Mouse (Mus musculus) activated CD4-positive, CD25-positive, alpha-beta regulatory T cell, adult 9 weeks (primary cell): ENCODE data around the gene Vmn1r36. TPM values are rescaled to one million over a fixed set of nuclear protein-coding genes. Genes with fewer than 3 reads are reported as not detected.

ENCODE experiments used
- polyA plus RNA-seq: library from polyadenylated mRNA; unstranded; fragments of 100-300 nt; shearing (Covaris generic); gene quantifications from one replicate; pipeline ENCODE4 v1.2.1, GENCODE M21; 2017

Gene Vmn1r36
- polyA plus RNA-seq: not detected

GRCm38 (mm10) chr6:66719068-66719467 is at the start of gene Vmn1r36:
TSS of gene Vmn1r36 (minus strand) at chr6:66719168.

GRCm38 (mm10) chr6:66729082-66729481 is 10.1 kb upstream of the Vmn1r36 start, which contains the start of gene Vmn1r37:
TSS of gene Vmn1r37 (plus strand) at chr6:66729382.

GRCm38 (mm10) chr6:66685806-66686205 is 33.2 kb downstream of the Vmn1r36 start, which contains the start of gene Vmn1r35:
TSS of gene Vmn1r35 (minus strand) at chr6:66685906.

Other genes with a start within 250 kb of the Vmn1r36 start
- 24.8 TPM for gene Mad2l1, start 183.8 kb downstream of the Vmn1r36 start, polyA plus RNA-seq
- gene Vmn1r32, start 159.1 kb downstream of the Vmn1r36 start, polyA plus RNA-seq: not detected
- gene Vmn1r33, start 100.9 kb downstream of the Vmn1r36 start, polyA plus RNA-seq: not detected
- not detected for gene Vmn1r34, start 75.3 kb downstream of the Vmn1r36 start, polyA plus RNA-seq
- gene Vmn1r35, start 33.3 kb downstream of the Vmn1r36 start, polyA plus RNA-seq: not detected
- gene Vmn1r37, start 10.2 kb upstream of the Vmn1r36 start, polyA plus RNA-seq: not detected
- gene Vmn1r38, start 63.5 kb upstream of the Vmn1r36 start, polyA plus RNA-seq: 0.07 TPM
- gene Vmn1r39, start 91.4 kb upstream of the Vmn1r36 start, polyA plus RNA-seq: not detected
- 45.9 TPM for gene Gng12, start 177.2 kb upstream of the Vmn1r36 start, polyA plus RNA-seq